Mouse (Mus musculus) hindbrain, embryonic 16.5 days (tissue): Measurements from ENCODE around the gene Mrpl23. TPM values are rescaled to one million over a fixed set of nuclear protein-coding genes. Genes with fewer than 3 reads are reported as not detected.

Experiments used
- ATAC-seq: fragments of 200-750 bp; cut with Nextera tagmentation; 2 replicates; pipeline ENCODE4 v1.8.0; 2017; ENCODE audit warnings: moderate TSS enrichment, moderate library complexity
- H3K27ac ChIP-seq: fragments of 300-500 bp; sonication (generic); 2 replicates; pipeline ENCODE4 v1.5.1; 2014; ENCODE audit warnings: low read depth, mild to moderate bottlenecking, control low read depth, low read length, moderate library complexity
- H3K27me3 ChIP-seq: fragments of 300-500 bp; sonication (generic); replicated peaks from 2 replicates; pipeline ENCODE4 v1.6.1; 2014; ENCODE audit warnings: low read length; ENCODE audit not compliant: control insufficient read depth, insufficient read depth
- H3K36me3 ChIP-seq: fragments of 300-500 bp; sonication (generic); 2 replicates; pipeline ENCODE4 v1.6.1; 2014; ENCODE audit warnings: mild to moderate bottlenecking, low read length, moderate library complexity, mixed read lengths; ENCODE audit not compliant: control insufficient read depth, insufficient read depth
- H3K4me1 ChIP-seq: fragments of 300-500 bp; sonication (generic); 2 replicates; pipeline ENCODE4 v1.6.1; 2014; ENCODE audit warnings: low read depth, low read length; ENCODE audit not compliant: control insufficient read depth, insufficient read depth
- H3K4me2 ChIP-seq: fragments of 300-500 bp; sonication (generic); 2 replicates; pipeline ENCODE4 v1.6.1; 2014; ENCODE audit warnings: mild to moderate bottlenecking, low read length, control low read depth, moderate library complexity
- H3K4me3 ChIP-seq: fragments of 300-500 bp; sonication (generic); 2 replicates; pipeline ENCODE4 v1.5.1; 2014; ENCODE audit warnings: mild to moderate bottlenecking, low read length, control low read depth, moderate library complexity
- H3K9ac ChIP-seq: fragments of 300-500 bp; sonication (generic); 2 replicates; pipeline ENCODE4 v1.6.1; 2014; ENCODE audit warnings: low read depth, mild to moderate bottlenecking, control low read depth, low read length, moderate library complexity
- H3K9me3 ChIP-seq: fragments of 300-500 bp; sonication (generic); 2 replicates; pipeline ENCODE4 v1.6.1; 2014; ENCODE audit warnings: mild to moderate bottlenecking, low read length, moderate library complexity; ENCODE audit not compliant: control insufficient read depth
- WGBS: fragments of 180-500 bp; shearing (Covaris S2); extraction: QIAGEN DNeasy Blood & Tissue Kit; methylation state at CpG from one replicate; pipeline ENCODE4 v1.1.7; 2014; 5-methylcytosine and 5-hydroxymethylcytosine counted together
- polyA plus RNA-seq: library from polyadenylated mRNA; unstranded; fragments of >200 nt; fragmentation: Nextera tagmentation; extraction: Ambion mirVana; gene quantifications from 2 replicates; pipeline ENCODE4 v1.2.1, GENCODE M21; 2015

Gene Mrpl23
- polyA plus RNA-seq, 1 experiment from 2014 or later, result 26.2 TPM

DNA sequence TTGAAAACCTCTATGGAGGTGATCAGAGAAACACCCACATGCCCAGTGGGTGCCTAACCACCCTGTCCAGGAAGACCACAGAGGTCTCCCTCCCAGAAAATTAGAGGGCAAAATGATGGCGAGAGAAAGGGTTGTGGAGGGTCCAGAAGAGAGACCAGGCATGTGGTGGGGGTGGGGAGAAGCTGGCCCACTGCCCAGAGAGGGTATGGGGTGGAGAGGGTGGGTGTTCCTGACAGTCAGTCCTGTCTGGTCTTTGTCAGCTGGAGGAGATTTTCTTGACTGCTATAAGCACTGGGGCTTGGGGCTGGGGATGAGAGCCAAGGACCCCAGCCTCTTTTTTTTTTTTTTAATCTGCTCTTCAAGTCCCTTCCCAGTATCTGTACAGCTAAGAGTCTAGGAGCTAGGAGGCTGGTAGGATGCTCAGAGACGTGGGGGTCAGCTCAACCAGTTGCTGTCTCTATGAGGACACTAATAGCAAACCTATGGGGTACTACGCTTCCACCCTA is 41.7 kb downstream of the Mrpl23 start:
- 64% methylated on average over 3 of the region's 3 CpGs for WGBS
- H3K9ac ChIP-seq, result no peak overlapping the region
- no peaks in the 10 kb centered on the region for H3K36me3 ChIP-seq
- no peak overlapping the region for H3K4me2 ChIP-seq
- ATAC-seq, result no peak
- peaks cover 5% of the 10 kb centered on the region; the same call in 1 of the 2 replicates for H3K4me1 ChIP-seq
- no peaks in the 10 kb centered on the region; the same call in 1 of the 2 replicates for H3K9me3 ChIP-seq
- no peak overlapping the region for H3K27ac ChIP-seq
- no peak overlapping the region for H3K4me3 ChIP-seq
- H3K27me3 ChIP-seq, result no peaks in the 10 kb centered on the region; the same call in 1 of the 2 replicates

DNA sequence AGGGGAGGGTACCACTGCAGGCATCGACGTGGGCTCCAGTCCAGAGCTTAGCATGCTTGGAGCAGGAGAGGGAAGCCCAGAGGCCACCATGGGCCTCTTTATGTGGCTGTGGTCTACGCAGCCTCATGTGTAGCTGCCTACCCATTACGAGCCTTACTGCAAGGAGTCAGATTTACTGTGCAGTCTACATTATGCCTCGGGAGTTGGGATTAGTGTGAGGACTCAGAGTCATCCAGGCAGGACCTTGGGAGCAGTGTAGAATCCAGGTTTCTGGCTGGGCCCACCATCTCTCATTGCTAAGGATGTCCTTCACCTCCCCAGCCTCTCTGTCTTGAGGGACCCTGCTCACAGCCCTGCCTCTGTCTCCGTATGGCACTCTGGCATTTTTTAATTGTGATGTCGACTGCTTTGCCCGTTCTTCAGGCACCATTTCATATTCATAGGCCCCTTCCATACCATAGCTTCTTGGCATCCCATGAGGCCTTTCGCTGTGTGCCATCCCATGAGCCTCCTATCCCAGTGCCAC is 42.4 kb downstream of the Mrpl23 start:
- 85% methylated on average over 9 of the region's 9 CpGs for WGBS
- ATAC-seq, result no peak
- Histone ChIP-seq H3K4me3 (no peak overlapping the region), H3K27me3 (no peaks in the 10 kb centered on the region; the same call in 1 of the 2 replicates), H3K9me3 (no peaks in the 10 kb centered on the region; the same call in 1 of the 2 replicates), H3K4me1 (peaks cover 5% of the 10 kb centered on the region; the same call in 1 of the 2 replicates), H3K27ac (no peak overlapping the region), H3K4me2 (no peak overlapping the region), H3K9ac (no peak overlapping the region), H3K36me3 (no peaks in the 10 kb centered on the region)

DNA sequence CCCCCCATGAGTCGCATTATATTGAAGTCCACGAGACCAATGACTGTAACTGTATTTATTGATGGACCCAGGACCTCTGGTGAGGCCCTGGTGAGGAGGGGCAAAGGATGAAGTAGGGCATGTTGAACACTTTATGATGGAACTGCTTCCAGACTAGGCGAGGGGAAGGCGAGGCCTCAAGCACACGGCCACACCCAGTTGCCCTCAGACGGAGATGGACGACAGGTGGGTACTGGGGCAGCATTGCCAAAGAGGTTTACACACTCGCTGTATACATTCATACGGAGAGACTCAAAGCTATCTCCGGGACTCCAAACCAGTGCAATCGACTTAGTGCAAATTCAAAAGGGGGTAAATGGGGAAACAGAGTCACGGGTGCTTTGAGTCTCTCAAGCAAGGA is 43.0 kb downstream of the Mrpl23 start:
- Histone ChIP-seq H3K4me1 (peaks cover 5% of the 10 kb centered on the region; the same call in 1 of the 2 replicates), H3K9ac (no peak overlapping the region), H3K27me3 (no peaks in the 10 kb centered on the region; the same call in 1 of the 2 replicates), H3K9me3 (no peaks in the 10 kb centered on the region; the same call in none of the 2 replicates), H3K4me2 (no peak overlapping the region), H3K36me3 (no peaks in the 10 kb centered on the region), H3K4me3 (no peak overlapping the region), H3K27ac (no peak overlapping the region)
- no peak for ATAC-seq
- 93% methylated on average over 12 of the region's 12 CpGs for WGBS

DNA sequence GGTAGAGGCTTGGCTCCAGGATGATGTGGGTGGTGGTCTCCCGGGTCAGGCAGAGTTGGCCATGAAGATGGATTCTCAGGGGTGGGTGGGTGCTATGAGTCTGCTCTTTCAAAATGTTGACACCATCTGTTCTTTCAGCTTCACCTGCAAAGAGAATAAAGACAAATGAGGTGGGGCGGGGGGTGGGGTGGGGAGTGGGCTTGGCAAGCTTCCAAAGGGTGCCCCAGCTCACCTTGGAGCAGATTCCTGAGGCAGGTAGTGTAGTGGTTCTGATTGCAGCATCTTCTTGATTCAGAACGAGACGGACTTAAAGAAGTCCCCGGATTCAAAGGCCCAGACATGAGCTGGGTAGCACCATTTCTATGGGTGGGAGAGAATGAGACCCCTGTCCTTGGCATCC is 43.5 kb downstream of the Mrpl23 start:
- H3K4me1 ChIP-seq, result peaks cover 5% of the 10 kb centered on the region; the same call in 1 of the 2 replicates
- no peak overlapping the region for H3K9ac ChIP-seq
- H3K36me3 ChIP-seq, result no peaks in the 10 kb centered on the region
- H3K9me3 ChIP-seq, result peaks cover 4% of the 10 kb centered on the region
- ATAC-seq, result no peak
- H3K4me2 ChIP-seq, result no peak overlapping the region
- 91% methylated on average over 5 of the region's 5 CpGs for WGBS
- no peaks in the 10 kb centered on the region; the same call in 1 of the 2 replicates for H3K27me3 ChIP-seq
- no peak overlapping the region for H3K27ac ChIP-seq
- no peak overlapping the region for H3K4me3 ChIP-seq

DNA sequence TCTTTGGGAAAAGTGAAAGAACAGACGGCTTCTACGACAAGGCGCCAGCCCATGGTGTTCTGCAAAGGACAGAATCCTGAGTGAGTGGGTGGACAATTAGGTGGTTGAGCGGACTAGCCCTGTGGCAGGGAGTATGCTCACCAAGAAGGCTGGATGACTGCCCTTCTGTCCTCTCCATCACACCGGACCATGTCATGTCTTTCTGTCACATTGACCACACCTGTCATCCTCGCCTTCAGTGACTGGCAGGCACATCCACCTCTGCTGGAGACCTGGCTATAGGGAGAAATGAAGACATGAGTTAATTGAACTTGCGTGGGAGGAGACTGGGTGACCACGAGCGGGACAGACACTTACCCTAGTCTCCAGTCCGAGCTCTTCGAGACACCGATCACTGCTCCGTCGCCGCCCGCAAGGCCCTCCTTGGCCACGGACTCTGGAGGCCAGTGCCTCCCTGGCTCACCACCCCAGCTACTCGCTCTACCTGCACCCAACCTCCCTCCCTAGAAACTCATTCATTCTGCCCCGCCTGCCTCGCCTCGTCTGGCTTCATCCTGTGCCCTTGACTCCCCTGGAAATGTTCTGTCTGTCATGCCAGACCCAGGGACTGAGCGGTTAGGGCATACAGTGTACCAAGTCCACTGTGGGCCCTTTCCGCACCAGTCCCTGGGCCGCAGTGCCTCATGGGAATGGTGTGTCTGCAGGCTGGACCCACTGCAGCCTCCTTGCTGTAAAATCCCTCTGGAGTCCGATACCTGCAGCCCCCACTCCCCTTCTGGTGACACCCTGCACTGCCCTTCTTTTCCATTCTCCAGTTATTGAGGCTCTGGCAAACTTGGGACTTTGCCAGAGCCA is 44.2 kb downstream of the Mrpl23 start:
- H3K9me3 ChIP-seq, result peaks cover 7% of the 10 kb centered on the region
- H3K36me3 ChIP-seq, result no peaks in the 10 kb centered on the region
- H3K27me3 ChIP-seq, result no peaks in the 10 kb centered on the region; the same call in 1 of the 2 replicates
- 90% methylated on average over 25 of the region's 25 CpGs for WGBS
- H3K27ac ChIP-seq, result no peak overlapping the region
- H3K9ac ChIP-seq, result no peak overlapping the region; the same call in 1 of the 2 replicates
- H3K4me1 ChIP-seq, result peaks cover 3% of the 10 kb centered on the region; the same call in 1 of the 2 replicates
- H3K4me3 ChIP-seq, result 0 out of 2 replicates have a peak overlapping the region, but pooled peaks have one; percentile 9
- no peak for ATAC-seq
- no peak overlapping the region for H3K4me2 ChIP-seq

DNA sequence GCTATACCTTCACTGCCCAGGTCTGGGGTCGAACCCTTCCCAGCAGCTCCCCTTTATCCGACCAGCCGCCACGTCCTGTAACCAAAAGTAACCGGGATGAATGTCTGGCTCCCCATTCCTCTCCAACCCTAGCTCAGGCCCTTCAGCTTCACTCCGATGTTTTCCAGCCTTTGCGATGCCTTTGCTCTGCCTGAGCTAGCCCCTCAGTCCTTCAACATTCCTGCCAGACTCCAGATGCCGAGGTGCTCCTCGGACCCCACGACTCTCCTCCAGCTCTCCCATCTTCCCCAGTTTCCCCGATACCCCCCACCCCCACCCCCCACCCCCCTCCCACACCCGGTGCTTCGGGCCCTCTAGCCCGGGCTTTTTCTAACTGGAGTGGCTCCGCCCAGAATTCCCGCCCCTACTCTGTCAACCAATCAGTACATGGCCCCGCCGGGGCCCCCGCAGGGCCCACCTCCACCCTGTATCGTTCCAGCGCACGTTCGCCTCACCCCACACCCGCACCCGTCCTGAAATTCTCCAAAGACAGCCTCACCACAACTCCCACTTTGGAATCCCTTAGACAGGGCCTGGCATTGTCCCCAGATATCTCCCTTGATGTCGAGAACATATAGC is 45.4 kb downstream of the Mrpl23 start:
- Histone ChIP-seq H3K27ac (no peak overlapping the region), H3K4me1 (peaks cover 3% of the 10 kb centered on the region; the same call in 1 of the 2 replicates), H3K9ac (no peak overlapping the region; the same call in none of the 2 replicates), H3K27me3 (no peaks in the 10 kb centered on the region; the same call in 1 of the 2 replicates), H3K9me3 (peaks cover 10% of the 10 kb centered on the region), H3K36me3 (no peaks in the 10 kb centered on the region), H3K4me3 (peak overlapping the region; percentile 19), H3K4me2 (peak overlapping the region; percentile 46)
- WGBS, result 45% methylated on average over 26 of the region's 26 CpGs
- no peak for ATAC-seq

DNA sequence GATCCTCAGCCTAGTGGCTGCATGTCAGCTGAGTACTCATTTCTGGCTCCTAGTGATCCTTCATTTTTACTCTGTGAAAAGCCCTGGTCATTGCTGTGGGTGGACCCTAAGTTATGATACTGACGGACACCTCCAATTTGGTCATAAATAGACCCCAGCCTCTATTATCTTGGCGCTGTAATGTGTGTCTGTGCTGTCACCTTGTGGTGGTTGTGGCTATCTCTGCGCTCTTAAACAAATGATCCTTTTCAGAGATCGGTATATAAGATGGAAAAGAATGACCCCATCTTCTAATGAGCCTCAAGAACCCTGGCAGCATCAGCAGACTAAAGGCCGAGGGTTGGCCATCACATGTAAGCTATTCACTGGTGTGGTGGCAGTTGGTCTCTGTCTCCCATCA is 46.6 kb downstream of the Mrpl23 start:
- Histone ChIP-seq H3K36me3 (no peaks in the 10 kb centered on the region), H3K9ac (no peak overlapping the region), H3K27me3 (no peaks in the 10 kb centered on the region; the same call in 1 of the 2 replicates), H3K4me3 (no peak overlapping the region), H3K4me1 (peaks cover 3% of the 10 kb centered on the region; the same call in 1 of the 2 replicates), H3K27ac (no peak overlapping the region), H3K4me2 (no peak overlapping the region), H3K9me3 (peaks cover 10% of the 10 kb centered on the region)
- no peak for ATAC-seq
- WGBS, result 65% methylated on average over 5 of the region's 5 CpGs

DNA sequence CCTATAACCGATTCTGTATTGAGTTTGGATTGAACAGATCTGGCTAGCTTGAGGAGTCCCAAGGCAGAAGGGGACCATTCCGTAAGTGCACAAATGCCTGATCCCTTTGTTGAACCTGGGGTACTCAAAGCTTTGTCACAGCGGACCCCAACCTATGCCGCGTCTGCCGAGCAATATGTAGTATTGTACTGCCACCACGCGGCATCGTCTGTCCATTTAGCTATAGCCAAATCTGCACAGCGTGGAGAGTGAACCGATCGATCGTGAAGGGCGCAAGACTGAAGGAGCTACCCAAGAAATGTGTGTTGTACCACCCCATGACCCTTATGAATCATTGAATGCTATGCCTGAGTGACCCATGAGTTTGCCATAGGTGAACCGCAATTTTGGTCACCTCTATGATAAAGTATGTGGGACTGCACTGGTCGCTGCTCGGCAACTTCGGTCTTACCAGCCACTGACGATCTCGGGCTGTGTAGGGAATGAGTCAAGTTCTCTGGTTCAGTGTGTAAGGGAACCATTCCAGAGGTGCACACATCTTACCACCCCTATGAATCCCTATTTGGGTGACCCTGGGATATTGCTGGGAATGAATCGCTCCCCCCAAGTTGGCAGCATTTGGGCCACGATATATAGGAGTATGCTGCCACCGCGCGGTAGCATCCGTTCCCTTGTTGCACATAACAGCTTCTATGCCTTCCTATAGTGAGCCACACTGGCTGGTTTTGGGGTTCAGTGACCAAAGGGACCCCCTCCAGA is 47.8 kb downstream of the Mrpl23 start:
- H3K27me3 ChIP-seq, result no peaks in the 10 kb centered on the region; the same call in 1 of the 2 replicates
- peak overlapping the region; percentile 37 for H3K4me3 ChIP-seq
- WGBS, result 54% methylated on average over 26 of the region's 26 CpGs
- peak overlapping the region; percentile 78 for H3K4me2 ChIP-seq
- no peaks in the 10 kb centered on the region for H3K36me3 ChIP-seq
- H3K4me1 ChIP-seq, result 0 out of 2 replicates have a peak, but pooled peaks cover 3% of the 10 kb centered on the region
- ATAC-seq, result peak; percentile 84
- no peak overlapping the region for H3K27ac ChIP-seq
- H3K9ac ChIP-seq, result peak overlapping the region; percentile 36
- H3K9me3 ChIP-seq, result peaks cover 10% of the 10 kb centered on the region
